Mouse (Mus musculus) embryo, embryonic 11 days (tissue): ENCODE data around the gene Slc22a21.
"Not testable (repeated sequence)": the region's sequence is repeated elsewhere in the genome, so short reads cannot be mapped to it uniquely, and the experiment has no call there.

Experiments used
- DNase-seq: peaks from one replicate; pipeline ENCODE4 v3.0.0-alpha.2; 2015

Slc22a21 gene

DNA sequence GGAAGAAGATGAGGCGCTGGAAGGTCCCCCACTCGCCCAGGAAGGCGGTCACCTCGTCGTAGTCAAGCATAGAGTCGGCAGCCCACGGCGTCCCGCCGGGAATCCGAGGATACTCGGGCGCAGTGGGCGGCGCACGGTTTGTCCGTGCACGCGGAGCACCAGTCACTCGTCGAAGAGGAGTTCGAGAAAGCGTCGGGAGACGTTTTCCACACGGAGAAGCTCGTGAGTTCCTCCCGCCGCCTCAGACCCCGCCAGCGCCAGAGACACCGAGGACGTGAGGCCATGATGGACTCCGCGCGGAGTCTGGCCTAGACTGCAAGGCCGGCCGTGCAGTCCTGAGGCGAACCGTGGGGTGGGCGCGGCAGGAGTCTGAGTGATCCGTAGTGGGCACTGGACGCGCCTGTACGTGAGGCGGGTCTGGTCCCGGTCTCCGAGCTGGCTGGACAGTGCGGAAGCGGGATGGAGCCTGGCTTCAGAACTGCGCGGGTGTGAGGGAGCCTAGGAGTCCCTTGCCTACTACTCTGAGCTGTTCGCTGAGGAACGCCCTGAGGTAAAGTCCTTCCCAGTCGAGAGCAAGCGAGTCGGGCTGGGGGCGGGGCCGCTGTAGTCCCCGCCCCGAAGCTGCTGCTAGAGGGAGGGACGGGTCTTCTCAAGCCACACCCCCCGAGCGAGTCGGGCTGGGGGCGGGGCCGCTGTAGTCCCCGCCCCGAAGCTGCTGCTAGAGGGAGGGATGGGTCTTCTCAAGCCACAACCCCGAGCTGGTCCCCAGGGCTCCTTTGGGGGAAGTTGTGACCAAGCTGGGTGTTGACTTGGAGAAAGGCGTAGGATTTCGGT lies at the start of gene Slc22a21:
TSS of gene Slc22a21 (minus strand) at position 545 of the 834 bp plus-strand sequence.
- DNase-seq = peak; percentile 88

- no peak for DNase-seq
Observed at GRCm38 (mm10) chr11:54028997-54029396, 48.9 kb upstream of the Slc22a21 start.

DNA sequence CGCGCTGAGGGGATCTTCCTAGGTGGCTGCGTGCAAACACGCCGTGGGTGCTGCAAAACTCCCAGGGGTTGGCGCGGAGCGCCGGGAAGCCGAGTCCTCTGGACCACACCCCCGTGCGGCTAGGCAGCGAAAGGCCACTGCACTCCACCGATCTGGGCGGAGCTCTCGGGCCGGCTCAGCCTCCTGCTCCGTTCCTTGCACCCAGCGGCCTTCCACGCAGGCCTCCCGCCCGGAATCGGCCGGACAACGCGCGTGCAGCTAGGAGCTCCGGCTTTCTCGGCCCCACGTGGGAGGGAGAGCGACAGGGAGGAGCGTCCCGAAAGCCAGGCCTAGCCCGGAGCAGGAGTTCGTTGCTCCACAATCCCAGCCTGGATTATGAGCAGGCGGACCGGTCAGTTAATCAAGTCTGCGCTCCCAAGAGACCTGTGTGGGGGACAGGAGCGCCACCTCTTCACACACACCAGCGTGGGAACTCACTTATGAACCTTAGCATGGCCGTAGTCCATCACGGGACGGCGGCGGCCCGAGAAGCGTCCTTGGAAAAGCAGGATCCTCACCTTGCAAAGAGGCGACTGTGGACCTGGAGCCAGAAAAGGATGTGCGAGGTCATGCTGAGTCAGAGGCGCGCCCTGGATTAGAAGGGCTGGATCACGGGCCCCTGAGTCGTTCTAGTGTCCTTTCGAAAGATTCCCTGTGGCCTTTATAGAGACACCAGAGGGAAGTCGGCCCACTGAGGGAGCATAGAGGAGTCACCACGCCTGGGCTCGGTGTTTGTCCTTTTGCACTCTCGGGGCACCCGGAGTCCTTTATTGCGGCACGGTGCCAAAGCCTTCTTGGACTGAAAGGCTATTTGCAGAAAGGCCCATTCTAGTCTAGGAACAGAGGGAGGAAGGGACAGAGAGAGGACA lies 48.2 kb upstream of the Slc22a21 start, which contains the start of gene Slc22a4:
TSS of gene Slc22a4 (minus strand) at position 47 of the 908 bp plus-strand sequence.
- peak; percentile 85 for DNase-seq

- DNase-seq = no peak
Observed at GRCm38 (mm10) chr11:54027131-54028043, 47.3 kb upstream of the Slc22a21 start.

GRCm38 (mm10) chr11:54026491-54027041 lies 46.4 kb upstream of the Slc22a21 start:
- DNase-seq = no peak

DNA sequence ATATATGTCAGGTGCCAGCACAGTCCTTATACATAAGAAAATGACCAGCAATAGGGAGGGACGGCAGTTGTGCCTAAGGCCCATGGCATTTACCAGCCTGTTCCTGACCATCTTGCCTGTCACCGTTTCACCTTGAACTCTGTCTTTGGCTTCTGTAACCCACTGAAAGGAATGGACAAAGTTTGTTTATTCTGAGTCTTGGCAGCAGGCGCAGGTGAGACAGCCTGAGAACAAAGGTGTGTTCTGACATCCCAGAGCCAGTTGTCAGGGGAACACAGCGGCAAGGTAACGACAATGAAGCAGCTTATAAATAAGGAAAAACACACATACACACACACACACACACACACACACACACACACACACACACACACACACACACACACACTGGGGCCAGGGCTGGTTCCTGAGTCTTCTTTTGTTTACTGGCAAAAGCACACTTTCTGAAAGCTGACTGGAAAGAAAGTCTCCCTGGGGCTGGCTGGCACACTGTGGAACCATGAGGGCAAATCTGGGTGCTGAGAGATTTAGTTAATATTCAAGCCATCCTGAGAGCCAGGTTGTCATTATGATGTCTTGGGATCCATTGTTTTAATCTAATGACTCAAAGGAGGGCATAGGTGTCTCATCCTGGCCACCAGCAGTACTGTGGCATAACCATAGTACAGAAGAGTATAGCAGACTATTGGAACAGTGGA lies 41.4 kb upstream of the Slc22a21 start:
- DNase-seq = no peak

DNA sequence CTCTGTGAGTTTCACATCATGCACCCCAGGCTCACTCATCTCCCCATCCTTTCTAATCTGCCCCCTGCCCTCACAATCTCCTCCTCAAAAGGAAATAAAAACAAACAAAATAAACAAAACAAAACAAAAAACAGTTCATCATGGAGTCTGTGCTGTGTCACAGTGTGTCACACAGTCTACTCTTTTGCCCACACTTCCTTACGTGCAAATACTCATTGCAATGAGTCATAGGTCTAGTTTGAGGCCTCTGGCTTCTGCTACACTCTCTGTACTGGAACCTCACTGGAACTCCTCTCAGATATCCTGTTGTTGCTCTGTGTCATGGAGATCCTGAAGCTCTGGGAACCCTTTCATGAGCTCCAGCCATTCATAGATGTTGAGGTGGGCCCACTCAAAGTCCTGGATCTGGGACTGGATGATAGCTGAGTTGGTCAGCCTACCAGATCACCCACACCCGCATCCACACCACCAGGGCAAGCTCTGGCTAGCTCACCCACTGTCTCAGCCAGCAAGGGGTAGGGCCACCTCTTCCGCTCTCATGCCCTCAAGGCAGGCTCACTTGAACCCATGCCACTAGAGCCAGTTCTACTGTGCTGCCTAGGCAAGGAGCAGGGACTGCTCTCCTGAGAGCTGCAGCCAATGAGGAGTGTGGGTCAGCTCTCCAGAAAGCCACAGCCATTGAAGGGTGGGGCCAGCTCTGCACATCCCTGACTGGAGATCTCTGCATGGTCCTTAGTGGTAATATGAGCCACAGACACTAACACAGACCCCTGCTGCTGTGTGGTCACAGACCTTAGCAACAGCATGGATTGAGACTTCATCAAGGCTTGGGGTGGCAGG lies 39.0 kb upstream of the Slc22a21 start:
- no peak for DNase-seq

- DNase-seq = no peak
Observed at GRCm38 (mm10) chr11:54017596-54017995, 37.5 kb upstream of the Slc22a21 start.

- no peak for DNase-seq
Observed at GRCm38 (mm10) chr11:54016051-54016450, 35.9 kb upstream of the Slc22a21 start.

DNA sequence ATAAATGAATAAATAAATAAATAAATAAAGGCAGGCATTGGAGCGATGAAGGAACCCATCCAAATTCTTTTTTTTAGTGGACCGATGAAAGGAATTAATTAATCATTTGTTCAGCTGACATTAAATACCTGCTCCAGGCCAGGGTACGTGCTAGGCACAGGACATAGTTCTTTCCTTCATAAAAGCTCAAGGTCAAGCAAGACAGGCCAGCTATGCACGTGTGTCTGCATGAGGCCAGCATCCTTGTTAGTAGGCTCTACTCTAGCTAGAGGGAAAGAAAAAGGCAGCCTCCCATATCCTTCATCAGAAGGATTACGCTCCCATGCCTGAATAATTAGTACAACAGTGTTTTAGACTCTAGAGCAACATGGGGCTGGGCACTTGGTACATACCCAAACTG lies 32.8 kb upstream of the Slc22a21 start:
- DNase-seq = no peak

DNA sequence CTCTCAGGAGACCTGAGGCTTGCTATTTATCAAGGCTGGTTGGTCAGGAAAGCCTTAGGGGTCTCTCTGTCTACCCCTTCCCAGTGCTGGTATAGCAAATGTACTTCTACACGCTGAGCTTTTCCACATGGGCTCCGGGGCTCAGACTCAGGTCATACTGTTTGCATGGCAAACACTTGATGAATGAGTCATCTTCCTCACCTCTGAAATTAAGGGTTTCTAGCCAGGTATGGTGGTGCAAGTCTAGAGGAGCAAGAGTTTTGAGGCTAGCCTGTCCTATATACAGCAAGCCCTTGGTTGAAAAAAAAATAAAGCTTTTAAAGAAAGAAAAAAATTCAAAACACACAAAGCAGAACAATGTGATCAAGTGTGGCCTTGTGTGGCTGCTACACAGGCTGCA lies 31.1 kb upstream of the Slc22a21 start:
- no peak for DNase-seq

GRCm38 (mm10) chr11:54008416-54008920 lies 28.3 kb upstream of the Slc22a21 start:
- DNase-seq = peak; percentile 31

DNA sequence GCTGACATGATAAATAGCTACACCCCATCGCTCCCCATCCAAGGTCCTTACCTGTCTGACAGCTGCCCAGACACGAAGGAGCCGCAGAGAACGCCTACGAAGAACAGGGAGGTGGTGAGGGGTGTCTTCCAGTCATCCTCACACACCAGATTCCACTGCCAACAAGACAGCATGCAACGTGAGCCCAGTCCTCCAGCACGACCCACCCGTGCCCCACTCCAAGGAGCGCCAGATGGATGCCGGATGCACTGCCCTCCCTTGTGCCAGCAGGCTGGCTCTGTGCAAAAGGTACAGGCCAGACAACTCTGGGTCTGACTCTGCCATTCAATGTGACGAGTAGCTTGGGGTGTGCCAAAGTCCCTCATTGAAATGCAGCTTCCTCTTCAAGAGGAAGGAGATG lies 27.6 kb upstream of the Slc22a21 start:
- DNase-seq = no peak

GRCm38 (mm10) chr11:54006901-54007300 lies 26.8 kb upstream of the Slc22a21 start:
- no peak for DNase-seq

GRCm38 (mm10) chr11:54006362-54006761 lies 26.2 kb upstream of the Slc22a21 start:
- DNase-seq = not testable (repeated sequence)

DNA sequence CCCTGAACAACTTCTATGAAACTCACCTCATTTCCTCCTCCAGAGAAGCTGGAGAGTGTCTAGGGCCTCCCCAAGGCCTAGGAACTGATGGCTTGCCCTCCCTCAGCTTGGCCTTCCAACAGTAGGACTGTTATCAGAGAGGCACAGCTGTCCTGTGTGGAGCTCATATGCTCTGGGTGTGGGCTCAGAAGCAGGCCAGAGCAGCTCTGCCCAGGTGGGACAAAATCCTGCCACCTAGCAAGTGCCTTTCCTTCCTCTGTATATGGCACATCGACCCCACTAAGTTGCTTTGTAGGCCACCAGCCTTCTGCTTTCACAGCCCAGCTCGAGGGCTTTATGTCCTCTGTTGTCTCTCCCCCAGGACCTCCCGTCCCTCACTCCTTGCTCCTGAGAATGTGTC lies 24.6 kb upstream of the Slc22a21 start:
- DNase-seq = no peak

DNA sequence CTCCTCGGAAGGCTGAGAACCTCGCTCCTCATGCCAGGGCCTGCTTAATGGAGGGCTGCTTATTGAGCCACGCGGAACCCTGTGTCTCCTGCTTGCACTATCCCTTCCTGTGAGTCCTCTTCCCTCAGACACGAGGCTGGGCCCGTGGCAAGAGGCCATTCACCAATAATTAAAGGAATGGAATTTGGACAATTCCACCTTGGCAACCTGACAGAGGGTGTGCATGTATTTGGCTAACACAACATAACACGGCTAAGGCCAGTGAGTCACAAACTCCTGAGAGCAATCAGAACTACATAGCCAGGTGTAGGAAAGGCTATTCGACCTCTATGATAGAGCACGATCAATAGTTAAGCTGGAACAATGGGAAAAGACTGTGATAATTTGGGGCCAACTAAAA lies 24.1 kb upstream of the Slc22a21 start:
- DNase-seq = no peak

GRCm38 (mm10) chr11:54002761-54003717 lies 22.9 kb upstream of the Slc22a21 start:
- DNase-seq = peak; percentile 79

- DNase-seq = peak; percentile 78
Observed at GRCm38 (mm10) chr11:54002147-54002760, 22.1 kb upstream of the Slc22a21 start.
